Mouse (Mus musculus) heart, postnatal 0 days (tissue): ENCODE data around the gene Mthfr. TPM values are rescaled to one million over a fixed set of nuclear protein-coding genes. Genes with fewer than 3 reads are reported as not detected.

Source experiments
- ATAC-seq: fragments of 200-750 bp; cut with Nextera tagmentation; 2 replicates; pipeline ENCODE4 v1.8.0; 2017; ENCODE audit warnings: low read depth, moderate number of reproducible peaks, moderate library complexity; ENCODE audit not compliant: insufficient read depth
- DNase-seq: peaks from one replicate; pipeline ENCODE4 v3.0.0-alpha.2; 2016; ENCODE audit warnings: low spot score
- H3K27ac ChIP-seq: fragments of 300-500 bp; sonication (generic); 2 replicates; pipeline ENCODE4 v1.5.1; 2014; ENCODE audit warnings: low read depth, mild to moderate bottlenecking
- H3K27me3 ChIP-seq: fragments of 300-500 bp; sonication (generic); 2 replicates; pipeline ENCODE4 v1.6.1; 2014; ENCODE audit warnings: low read length, mixed read lengths; ENCODE audit not compliant: control insufficient read depth, insufficient read depth
- H3K36me3 ChIP-seq: fragments of 300-500 bp; sonication (generic); replicated peaks from 2 replicates; pipeline ENCODE4 v1.6.1; 2014; ENCODE audit warnings: low read length, mixed read lengths; ENCODE audit not compliant: control insufficient read depth, insufficient read depth
- H3K4me1 ChIP-seq: fragments of 300-500 bp; sonication (generic); 2 replicates; pipeline ENCODE4 v1.6.1; 2014; ENCODE audit warnings: antibody characterized with exemption; ENCODE audit not compliant: control insufficient read depth, insufficient read depth
- H3K4me2 ChIP-seq: fragments of 300-500 bp; sonication (generic); 2 replicates; pipeline ENCODE4 v1.6.1; 2014; ENCODE audit warnings: low read depth, mild to moderate bottlenecking, low read length, moderate library complexity
- H3K4me3 ChIP-seq: fragments of 300-500 bp; sonication (generic); 2 replicates; pipeline ENCODE4 v1.5.1; 2014; ENCODE audit warnings: low read depth, low read length
- H3K9ac ChIP-seq: fragments of 300-500 bp; sonication (generic); replicated peaks from 2 replicates; pipeline ENCODE4 v1.6.1; 2014; ENCODE audit warnings: low read depth, low read length, mixed read lengths
- H3K9me3 ChIP-seq: fragments of 300-500 bp; sonication (generic); replicated peaks from 2 replicates; pipeline ENCODE4 v1.6.1; 2016; ENCODE audit warnings: low read length; ENCODE audit not compliant: control insufficient read depth
- CTCF ChIP-seq: IDR thresholded peaks from 2 replicates; pipeline ENCODE4 v1.5.1; 2016; ENCODE audit warnings: antibody characterized with exemption, control low read depth, low read depth
- EP300 ChIP-seq: IDR thresholded peaks from 2 replicates; pipeline ENCODE4 v1.6.1; 2016; ENCODE audit warnings: antibody characterized with exemption, low read depth
- WGBS: fragments of 180-500 bp; shearing (Covaris S2); extraction: QIAGEN DNeasy Blood & Tissue Kit; methylation state at CpG from one replicate; pipeline ENCODE4 v1.1.7; 2014; 5-methylcytosine and 5-hydroxymethylcytosine counted together
- polyA plus RNA-seq: library from polyadenylated mRNA; unstranded; fragments of >200 nt; fragmentation: Nextera tagmentation; extraction: Ambion mirVana; gene quantifications from 2 replicates; pipeline ENCODE4 v1.2.1, GENCODE M21; 2015
- total RNA-seq: library from RNA; depleted of rRNA; stranded (reverse); fragments of >200 nt; gene quantifications from 2 replicates; pipeline ENCODE4 v1.2.3, GENCODE M21; 2014; ENCODE audit warnings: low replicate concordance

The Mthfr gene
- total and polyA plus RNA-seq, 2 experiments from 2014 or later, result 6.3 to 37.6 TPM

GRCm38 (mm10) chr4:148015418-148015817 lies 23.5 kb upstream of the Mthfr start:
- Histone ChIP-seq H3K4me1 (no peaks in the 10 kb centered on the region), H3K4me3 (no peak overlapping the region), H3K27me3 (no peaks in the 10 kb centered on the region), H3K27ac (no peak overlapping the region), H3K9me3 (no peaks in the 10 kb centered on the region), H3K36me3 (peaks cover 97% of the 10 kb centered on the region), H3K4me2 (no peak overlapping the region), H3K9ac (no peak overlapping the region)
- no peak for DNase-seq
- 80% methylated on average over 10 of the region's 10 CpGs for WGBS
- no peak for ATAC-seq
- TF ChIP-seq EP300 (no peak), CTCF (peak; percentile 42)

- H3K4me1 ChIP-seq, result no peaks in the 10 kb centered on the region
- no peak overlapping the region for H3K4me3 ChIP-seq
- peaks cover 95% of the 10 kb centered on the region for H3K36me3 ChIP-seq
- no peaks in the 10 kb centered on the region for H3K9me3 ChIP-seq
- no peak overlapping the region for H3K9ac ChIP-seq
- no peaks in the 10 kb centered on the region for H3K27me3 ChIP-seq
- no peak for DNase-seq
- TF ChIP-seq EP300 (no peak), CTCF (no peak)
- no peak overlapping the region for H3K4me2 ChIP-seq
- 63% methylated on average over 3 of the region's 3 CpGs for WGBS
- no peak overlapping the region for H3K27ac ChIP-seq
- no peak for ATAC-seq
These were observed 21.9 kb upstream of the Mthfr start for GRCm38 (mm10) chr4:148016981-148017380.

GRCm38 (mm10) chr4:148018410-148018809 lies 20.5 kb upstream of the Mthfr start:
- Histone ChIP-seq H3K4me2 (no peak overlapping the region), H3K4me1 (no peaks in the 10 kb centered on the region), H3K27ac (no peak overlapping the region), H3K9ac (no peak overlapping the region), H3K9me3 (no peaks in the 10 kb centered on the region), H3K27me3 (no peaks in the 10 kb centered on the region), H3K4me3 (no peak overlapping the region), H3K36me3 (peaks cover 95% of the 10 kb centered on the region)
- TF ChIP-seq CTCF (no peak), EP300 (no peak)
- ATAC-seq (no peak), DNase-seq (no peak)
- 76% methylated on average over 2 of the region's 2 CpGs for WGBS

GRCm38 (mm10) chr4:148024003-148024402 lies 14.9 kb upstream of the Mthfr start:
- H3K9ac ChIP-seq, result no peak overlapping the region
- H3K27me3 ChIP-seq, result no peaks in the 10 kb centered on the region
- no peak overlapping the region for H3K4me2 ChIP-seq
- H3K9me3 ChIP-seq, result no peaks in the 10 kb centered on the region
- peaks cover 89% of the 10 kb centered on the region for H3K36me3 ChIP-seq
- TF ChIP-seq CTCF (no peak), EP300 (no peak)
- 76% methylated on average over 3 of the region's 3 CpGs for WGBS
- H3K4me3 ChIP-seq, result no peak overlapping the region
- DNase-seq (no peak), ATAC-seq (no peak)
- H3K27ac ChIP-seq, result no peak overlapping the region
- no peaks in the 10 kb centered on the region for H3K4me1 ChIP-seq

- Histone ChIP-seq H3K9me3 (no peaks in the 10 kb centered on the region), H3K9ac (no peak overlapping the region), H3K36me3 (peaks cover 56% of the 10 kb centered on the region), H3K4me2 (no peak overlapping the region), H3K27me3 (no peaks in the 10 kb centered on the region), H3K4me3 (no peak overlapping the region), H3K4me1 (no peaks in the 10 kb centered on the region), H3K27ac (no peak overlapping the region)
- DNase-seq (no peak), ATAC-seq (no peak)
- 89% methylated on average over 7 of the region's 7 CpGs for WGBS
- no peak for TF ChIP-seq CTCF
- TF ChIP-seq EP300, result no peak
These were observed 9.6 kb upstream of the Mthfr start for GRCm38 (mm10) chr4:148029297-148029696.

- peaks cover 51% of the 10 kb centered on the region for H3K36me3 ChIP-seq
These were observed 8.4 kb upstream of the Mthfr start for GRCm38 (mm10) chr4:148030506-148030905.

More at GRCm38 (mm10) chr4:148030506-148030905, 8.4 kb upstream of the Mthfr start:
- Histone ChIP-seq H3K9me3 (no peaks in the 10 kb centered on the region), H3K9ac (no peak overlapping the region), H3K27ac (no peak overlapping the region), H3K4me3 (no peak overlapping the region), H3K4me2 (no peak overlapping the region), H3K27me3 (no peaks in the 10 kb centered on the region), H3K4me1 (no peaks in the 10 kb centered on the region)
- no peak for ATAC-seq
- TF ChIP-seq EP300, result no peak
- no peak for TF ChIP-seq CTCF
- 84% methylated on average over 5 of the region's 5 CpGs for WGBS
- no peak for DNase-seq
